Mouse (Mus musculus) CD4-positive, CD25-positive, alpha-beta regulatory T cell, adult 4 months (primary cell): ENCODE results near the gene Slc12a7. TPM values are rescaled to one million over a fixed set of nuclear protein-coding genes. Genes with fewer than 3 reads are reported as not detected.
A peak's percentile ranks its signal among the peaks of the same experiment; 100 is the strongest.

Experiments used
- ATAC-seq: one replicate; pipeline ENCODE4 v1.8.0; 2017
- polyA plus RNA-seq, 2 experiments: library from polyadenylated mRNA; unstranded; fragments of 100-300 nt; shearing (Covaris generic); gene quantifications; one replicate each; pipeline ENCODE4 v1.2.1; 2017

Gene Slc12a7
- polyA plus RNA-seq, 2 experiments from 2014 or later, result 37.2 to 50.1 TPM

- no peak for ATAC-seq
Observed at GRCm38 (mm10) chr13:73720241-73720640, 12.7 kb upstream of the Slc12a7 start.

DNA sequence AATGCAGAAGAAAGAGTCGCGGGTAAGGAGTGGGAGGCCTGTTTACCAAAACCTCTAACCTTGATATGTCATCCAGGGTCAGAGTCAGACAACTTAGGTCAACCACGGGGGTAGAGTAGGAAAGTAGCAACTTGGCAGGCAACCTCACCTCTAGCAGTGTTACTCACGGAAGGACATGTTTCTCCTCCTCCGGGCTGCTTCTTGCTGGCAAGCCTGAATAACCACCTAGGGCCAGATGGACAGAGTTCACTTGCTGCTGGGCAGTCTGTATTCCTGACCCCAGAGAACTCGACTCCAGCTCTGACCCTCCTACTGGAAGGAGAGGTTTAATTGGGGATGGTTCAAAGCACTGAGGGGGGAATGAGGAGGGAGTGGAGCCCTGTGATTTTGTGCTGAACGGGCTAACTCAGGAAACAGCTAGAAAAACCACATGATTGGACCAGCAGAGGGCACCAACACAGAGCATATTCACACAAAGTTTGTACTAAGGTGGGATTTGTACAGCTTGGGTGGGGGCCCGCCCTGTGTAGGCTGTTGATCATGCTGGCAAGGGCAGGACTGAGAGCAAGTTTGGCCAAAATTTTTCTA, 9.7 kb upstream of the Slc12a7 start:
- no peak for ATAC-seq

- peak; percentile 98 for ATAC-seq
Observed at GRCm38 (mm10) chr13:73725315-73725714, 7.6 kb upstream of the Slc12a7 start.

GRCm38 (mm10) chr13:73727621-73728025, 5.3 kb upstream of the Slc12a7 start:
- ATAC-seq, result no peak

DNA sequence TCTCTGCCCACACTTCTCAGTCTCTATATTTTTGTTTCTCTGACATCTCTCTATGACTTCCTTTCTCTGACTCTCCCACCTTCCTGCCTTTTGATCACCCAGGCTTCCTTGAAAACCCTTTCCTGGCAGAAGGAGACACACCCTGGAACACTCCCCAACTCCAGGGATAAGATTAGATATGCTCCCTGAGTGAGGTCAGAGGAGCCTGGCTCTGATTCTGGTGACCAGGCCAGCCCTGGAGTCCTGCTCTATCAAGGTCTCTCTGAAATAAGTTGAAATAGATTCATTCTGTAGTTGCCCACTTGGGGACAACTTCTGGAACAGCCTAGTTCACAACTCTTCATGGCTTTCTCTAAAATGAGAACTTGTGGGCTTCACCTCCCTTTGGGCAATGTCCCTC, 4.3 kb upstream of the Slc12a7 start:
- no peak for ATAC-seq

DNA sequence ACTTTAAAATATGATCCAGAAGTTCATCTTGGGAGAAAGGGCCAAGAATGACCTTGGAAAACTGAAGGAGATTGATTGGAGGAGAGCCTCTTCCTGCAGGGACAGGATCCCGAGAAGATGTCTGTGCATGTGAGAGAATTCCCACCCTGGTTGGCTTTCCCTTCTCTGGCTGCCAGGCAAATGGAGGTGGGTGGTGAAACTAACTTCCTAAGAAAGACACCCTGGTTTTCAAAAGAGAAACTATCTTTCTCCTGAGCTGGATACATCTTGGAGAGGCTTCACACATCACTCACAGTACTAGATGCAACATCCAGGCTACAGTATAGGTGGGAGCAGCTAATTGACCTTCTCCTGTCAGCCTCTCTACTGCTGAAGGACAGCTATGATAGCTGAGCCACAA, 2.0 kb upstream of the Slc12a7 start:
- no peak for ATAC-seq

GRCm38 (mm10) chr13:73732235-73732634, 659 bp upstream of the Slc12a7 start:
- no peak for ATAC-seq

DNA sequence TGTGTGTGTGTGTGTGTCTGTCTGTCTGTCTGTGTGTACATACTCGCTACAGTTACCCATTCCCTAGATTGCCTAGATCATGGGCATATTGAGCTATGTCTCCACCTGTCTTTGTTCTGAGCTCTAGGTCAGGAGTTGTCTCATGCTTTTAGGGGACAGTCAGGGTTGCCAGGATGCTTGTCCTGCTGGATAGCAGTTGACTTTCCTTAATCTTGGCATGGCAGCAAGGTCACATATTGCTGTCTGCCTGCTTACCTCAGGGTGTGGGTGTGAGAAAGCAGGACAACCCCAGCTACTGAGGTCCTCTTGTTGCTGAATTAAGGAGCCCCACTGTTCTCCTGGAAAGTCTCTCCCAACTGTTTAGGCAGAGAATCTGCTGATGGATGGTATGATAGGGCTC, 1.5 kb downstream of the Slc12a7 start:
- no peak for ATAC-seq

GRCm38 (mm10) chr13:73735270-73735669, 2.4 kb downstream of the Slc12a7 start:
- no peak for ATAC-seq

- no peak for ATAC-seq
Observed at GRCm38 (mm10) chr13:73735928-73736327, 3.0 kb downstream of the Slc12a7 start.

GRCm38 (mm10) chr13:73736943-73737342, 4.0 kb downstream of the Slc12a7 start:
- peak; percentile 78 for ATAC-seq

DNA sequence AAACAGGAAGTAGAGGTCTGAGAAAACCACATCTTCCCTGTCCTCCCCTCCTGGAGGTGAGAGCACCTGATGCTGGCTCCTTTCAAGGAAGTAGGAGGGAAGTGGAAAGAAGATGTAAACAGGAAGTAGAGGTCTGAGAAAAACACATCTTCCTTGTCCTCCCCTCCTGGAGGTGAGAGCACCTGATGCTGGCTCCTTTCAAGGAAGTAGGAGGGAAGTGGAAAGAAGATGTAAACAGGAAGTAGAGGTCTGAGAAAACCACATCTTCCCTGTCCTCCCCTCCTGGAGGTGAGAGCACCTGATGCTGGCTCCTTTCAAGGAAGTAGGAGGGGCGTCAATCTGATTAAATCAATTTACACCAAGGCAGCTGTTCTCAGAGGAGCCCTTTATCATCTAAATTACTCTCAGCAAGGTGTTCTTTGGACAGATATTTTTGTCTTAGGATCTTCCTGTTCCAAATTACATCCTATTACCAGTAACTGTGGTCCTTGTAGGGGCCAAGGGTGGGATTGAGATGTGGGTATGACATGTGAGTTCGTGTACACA, 7.6 kb downstream of the Slc12a7 start:
- ATAC-seq, result peak; percentile 56

DNA sequence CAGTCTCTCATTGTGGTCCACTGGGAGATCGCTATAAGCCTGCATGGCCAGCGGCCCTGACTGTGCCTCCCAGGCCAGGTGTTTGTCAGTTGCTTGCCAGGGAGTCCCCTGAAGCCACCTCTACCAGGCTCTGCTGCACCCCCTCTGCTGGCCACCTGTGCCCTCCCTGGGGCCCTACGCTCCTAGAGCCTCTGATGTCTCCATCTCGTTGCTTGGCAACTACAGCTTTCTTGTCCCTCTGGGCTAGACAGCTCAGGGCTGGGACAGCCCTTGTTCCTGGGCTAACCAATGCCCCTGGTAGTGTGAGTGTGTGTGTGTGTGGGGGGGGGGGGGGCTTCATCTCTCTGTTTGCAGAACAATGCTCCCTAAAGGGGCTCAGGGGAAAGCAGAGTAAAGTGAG, 10.1 kb downstream of the Slc12a7 start:
- no peak for ATAC-seq

- ATAC-seq, result no peak
Observed at GRCm38 (mm10) chr13:73743662-73744061, 10.8 kb downstream of the Slc12a7 start.

GRCm38 (mm10) chr13:73748663-73749440, 16.0 kb downstream of the Slc12a7 start:
- ATAC-seq, result peak; percentile 78

- no peak for ATAC-seq
Observed at GRCm38 (mm10) chr13:73750435-73750834, 17.5 kb downstream of the Slc12a7 start.

- ATAC-seq, result no peak
Observed at GRCm38 (mm10) chr13:73751284-73751683, 18.4 kb downstream of the Slc12a7 start.

DNA sequence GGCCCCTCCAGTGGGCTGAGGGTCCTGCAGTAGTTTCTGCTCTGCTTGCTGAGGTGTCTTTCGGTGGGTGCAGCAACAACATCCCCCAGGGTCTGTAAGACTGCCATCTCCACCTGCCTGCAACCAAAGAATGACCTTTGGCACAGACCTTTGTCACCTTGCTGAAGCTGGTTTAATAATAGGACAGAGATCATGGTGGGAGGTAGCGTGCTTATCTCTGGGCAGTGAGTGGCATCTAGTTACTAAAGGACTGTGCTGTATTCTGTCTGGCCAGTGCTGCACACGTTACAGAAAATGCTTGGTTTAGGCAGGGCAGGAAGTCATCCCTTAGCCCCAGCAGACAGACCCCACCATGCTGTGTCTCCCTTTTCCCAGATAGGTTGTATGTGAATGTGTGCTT, 22.9 kb downstream of the Slc12a7 start:
- ATAC-seq, result no peak

DNA sequence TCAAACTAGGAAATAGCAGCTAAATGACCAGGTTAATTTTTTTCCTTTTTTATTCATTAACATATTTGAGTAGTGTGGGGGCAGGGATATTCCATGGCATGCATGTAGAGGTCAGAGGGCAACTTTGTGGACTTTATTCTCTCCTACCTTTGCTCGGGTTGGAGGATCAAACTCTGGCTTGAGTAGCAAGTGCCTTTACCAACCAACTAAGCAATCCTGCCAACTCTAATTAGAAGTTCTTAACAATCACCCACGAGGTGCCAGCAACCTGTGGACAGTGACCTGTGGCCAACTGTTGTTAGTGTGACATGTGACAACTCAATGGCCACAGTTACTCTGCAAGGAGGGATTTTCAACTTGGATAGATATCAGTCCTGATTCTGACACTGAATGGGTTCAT, 24.0 kb downstream of the Slc12a7 start:
- no peak for ATAC-seq

DNA sequence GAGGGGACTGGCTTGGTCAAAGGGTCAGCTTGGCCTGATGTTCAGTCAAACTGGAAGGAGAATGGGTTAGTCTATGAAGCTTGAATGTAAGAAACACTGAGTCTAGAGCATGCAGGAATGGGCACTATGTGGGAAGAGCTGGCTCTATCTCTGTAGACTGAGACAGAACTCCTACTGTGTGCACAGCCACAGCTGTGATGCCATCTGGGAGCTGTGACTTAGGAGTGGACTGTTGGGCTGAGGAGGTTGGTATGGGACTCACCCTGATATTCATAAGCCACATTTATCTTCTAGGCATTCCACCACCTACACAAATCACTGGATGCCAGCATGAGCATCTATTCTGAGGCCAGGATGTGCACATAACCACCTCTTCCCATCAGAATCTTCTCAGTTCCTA, 24.5 kb downstream of the Slc12a7 start:
- ATAC-seq, result no peak

GRCm38 (mm10) chr13:73759596-73759995, 26.7 kb downstream of the Slc12a7 start:
- no peak for ATAC-seq

DNA sequence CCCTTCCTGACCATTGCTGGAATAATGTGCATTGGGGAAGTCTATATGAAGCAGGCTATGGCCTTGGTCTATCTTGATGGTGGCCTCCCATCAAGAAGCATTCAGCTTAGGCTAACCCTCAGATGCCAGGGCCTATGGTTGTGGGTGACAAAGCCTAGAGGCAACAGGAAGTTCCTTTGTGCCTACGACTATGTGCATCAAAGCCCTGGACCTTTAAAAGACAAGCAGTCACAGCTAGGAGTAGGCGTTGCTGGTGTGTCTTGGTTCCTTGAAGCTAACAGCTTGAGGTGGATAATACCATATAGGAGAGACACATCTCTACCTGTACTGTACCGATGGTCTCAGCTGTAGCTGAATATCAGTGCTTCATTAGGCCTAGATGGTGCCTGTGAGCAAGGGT, 27.2 kb downstream of the Slc12a7 start:
- ATAC-seq, result no peak

DNA sequence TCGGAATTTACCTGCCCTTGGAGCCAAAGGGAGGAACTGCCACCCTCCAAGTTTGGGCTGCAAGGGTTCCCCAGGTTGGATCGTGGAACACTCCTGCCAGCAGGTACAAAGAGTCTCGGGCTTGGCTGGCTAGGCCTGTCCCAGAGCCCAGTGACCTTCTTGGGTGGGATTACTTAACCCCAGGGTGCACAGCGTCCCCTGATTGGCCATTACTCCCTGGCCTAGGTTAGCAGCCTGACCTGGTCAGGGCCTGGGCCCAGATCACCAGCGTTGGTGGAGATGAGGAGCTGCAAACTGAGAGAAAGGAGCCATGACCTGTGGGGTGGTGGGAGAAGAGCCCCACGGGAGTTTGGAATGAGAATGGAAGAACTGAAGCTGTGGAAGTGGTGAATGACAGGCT, 30.0 kb downstream of the Slc12a7 start:
- no peak for ATAC-seq
